Mouse (Mus musculus) spleen, postnatal 4 days (tissue): ENCODE results near the gene Rab33a.

Experiments
- DNase-seq, 2 experiments: peaks; one replicate each; pipeline ENCODE4 v3.0.0; 2022; ENCODE audit warnings: low spot score in 2 of 2

Rab33a gene

DNA sequence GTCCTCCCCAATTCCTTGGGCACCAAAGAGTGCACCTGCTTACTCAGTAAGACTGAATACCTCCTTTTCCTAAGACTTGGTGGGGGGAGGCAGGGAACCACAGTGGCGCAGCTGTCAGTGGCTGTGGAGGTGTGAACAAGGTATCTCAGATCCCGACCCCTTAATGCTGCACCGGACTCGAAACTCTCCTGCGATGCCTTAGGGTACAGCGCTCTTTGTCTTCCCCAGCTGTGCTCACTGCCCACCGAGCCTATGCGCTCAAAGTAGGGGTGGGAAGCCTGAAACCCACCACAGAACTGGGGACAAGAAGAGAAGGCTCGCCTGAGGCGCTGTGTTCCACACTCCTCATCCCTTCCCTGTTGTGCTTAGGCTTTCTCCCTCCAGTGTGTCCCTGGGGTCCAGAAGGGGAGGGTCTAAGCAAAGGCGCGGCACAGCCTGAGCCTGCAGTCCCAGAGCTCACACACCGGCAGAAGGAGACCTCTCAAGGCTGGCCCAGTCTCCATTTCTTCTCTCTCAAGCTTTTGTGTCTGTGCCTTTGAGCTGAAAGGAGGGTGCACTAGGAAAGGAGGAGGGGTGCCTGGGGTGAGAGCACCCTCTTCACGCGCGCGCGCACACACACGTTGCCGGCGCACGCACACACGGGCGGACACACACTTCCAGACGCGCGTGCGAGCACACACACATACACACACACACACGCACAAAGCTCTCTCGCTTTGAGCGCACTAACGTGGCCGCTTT is at the start of gene Rab33a:
Rab33a (plus strand) TSS at position 478 of the 741 bp plus-strand sequence.
- DNase-seq, result no peak

DNA sequence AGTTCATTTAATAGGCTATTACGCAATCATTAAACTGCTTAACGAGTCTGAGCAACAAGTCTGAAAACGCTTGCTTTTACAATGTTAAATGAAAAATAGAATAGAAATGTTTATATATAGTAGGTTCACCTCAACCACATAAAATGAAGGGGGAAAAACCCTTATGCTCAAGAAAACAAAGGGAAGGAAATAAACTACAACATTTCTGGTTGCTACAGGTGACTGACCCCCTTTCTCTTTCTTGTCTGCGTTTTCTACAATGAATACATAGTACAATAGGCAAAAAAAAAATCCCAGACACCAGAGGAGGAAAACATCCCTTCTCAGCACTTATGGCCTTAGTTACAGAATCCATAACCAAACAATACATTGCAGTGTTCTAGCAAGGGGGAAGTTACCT is 38.0 kb upstream of the Rab33a start:
- no peak for DNase-seq

DNA sequence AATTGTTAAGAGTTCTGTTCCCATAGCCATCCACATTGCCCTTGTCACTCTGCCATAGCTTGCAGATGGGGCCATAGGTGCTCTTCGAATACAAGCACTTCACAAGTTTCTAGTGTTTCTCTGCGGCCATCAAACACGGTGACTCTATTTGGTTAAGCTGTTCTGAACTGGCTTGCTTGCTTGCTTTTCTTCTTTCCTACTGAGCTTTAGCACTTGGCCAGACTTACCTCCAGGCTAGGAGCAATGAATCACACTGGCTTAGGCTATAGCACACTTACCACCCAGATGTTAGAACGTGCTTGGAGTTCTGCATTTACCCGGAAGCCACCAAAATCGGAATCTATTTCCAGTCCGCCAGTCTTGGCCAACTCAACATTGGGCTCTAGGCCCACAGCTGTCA is 37.4 kb upstream of the Rab33a start:
- no peak for DNase-seq

DNA sequence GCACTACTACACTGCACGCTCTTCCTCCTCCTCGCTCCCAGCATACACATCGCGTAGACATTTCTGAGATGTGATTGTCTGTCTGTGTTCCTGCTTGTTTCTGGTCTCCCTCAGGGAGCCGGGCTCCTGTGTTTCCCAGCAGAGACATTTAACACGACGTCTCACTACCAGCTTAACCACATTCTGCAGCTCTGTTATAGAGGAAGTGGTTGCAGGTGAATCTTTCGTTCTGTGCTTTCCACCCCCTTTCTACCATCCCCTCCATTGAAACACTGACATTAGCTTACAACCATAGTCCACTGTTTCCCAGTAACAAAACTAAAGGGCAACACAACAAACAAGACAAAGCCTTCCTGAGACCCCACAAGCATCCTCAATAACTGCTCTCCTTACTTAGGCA is 25.3 kb upstream of the Rab33a start:
- no peak for DNase-seq

DNA sequence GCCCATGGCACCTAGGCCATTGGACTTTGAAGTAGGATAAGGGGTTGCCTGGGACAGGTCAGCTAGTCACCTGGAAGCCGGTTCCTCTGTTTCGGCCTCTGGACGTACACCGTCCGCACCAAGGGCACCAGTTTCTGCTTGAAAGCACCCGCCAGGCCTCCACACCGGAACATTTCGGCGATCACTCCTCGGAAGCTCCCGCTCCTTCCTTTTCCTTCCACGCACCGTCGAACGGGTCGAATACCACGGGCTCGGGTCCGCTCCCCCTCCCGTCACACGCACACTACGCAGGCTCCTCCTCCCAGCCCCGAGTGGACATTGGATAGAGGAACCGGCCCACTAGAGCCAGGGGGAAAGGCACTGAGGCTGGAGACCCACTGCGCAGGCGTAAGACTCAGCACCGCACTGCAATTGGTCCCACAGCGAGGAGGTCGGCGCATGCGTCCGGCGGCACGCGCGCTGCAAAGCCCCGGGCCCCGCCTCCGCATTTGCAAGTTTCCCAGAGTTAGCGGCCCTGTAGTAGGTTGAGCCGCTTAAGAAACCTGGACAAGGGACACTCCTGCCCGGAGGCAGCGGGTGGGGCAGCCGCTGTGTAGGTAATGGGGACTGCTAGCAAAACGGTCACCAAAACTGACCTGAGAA is 5.8 kb upstream of the Rab33a start, which contains the start of gene Aifm1:
Aifm1 (minus strand) TSS at position 398 of the 642 bp plus-strand sequence.
- DNase-seq, result peak; percentile 90 to 93

DNA sequence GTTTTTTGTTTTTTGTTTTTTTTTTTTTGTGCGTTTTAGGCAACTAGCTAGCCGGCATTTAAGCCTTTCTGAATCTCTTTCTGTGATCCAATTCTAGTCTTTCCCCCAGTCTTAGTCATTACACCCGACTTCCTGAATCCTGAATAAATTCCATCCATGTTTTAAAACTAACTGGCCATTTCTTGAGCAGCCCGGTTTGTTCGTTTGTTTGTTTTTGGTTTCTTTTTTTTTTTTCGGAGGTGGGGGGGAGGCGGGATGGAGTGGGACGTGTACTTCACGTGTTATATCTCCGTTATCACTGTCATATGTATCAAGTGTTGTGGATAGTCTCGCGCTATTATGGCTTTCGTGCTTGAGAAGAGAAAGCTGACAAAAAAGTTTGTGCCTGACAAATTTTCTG is 5.3 kb upstream of the Rab33a start:
- DNase-seq, result no peak

DNA sequence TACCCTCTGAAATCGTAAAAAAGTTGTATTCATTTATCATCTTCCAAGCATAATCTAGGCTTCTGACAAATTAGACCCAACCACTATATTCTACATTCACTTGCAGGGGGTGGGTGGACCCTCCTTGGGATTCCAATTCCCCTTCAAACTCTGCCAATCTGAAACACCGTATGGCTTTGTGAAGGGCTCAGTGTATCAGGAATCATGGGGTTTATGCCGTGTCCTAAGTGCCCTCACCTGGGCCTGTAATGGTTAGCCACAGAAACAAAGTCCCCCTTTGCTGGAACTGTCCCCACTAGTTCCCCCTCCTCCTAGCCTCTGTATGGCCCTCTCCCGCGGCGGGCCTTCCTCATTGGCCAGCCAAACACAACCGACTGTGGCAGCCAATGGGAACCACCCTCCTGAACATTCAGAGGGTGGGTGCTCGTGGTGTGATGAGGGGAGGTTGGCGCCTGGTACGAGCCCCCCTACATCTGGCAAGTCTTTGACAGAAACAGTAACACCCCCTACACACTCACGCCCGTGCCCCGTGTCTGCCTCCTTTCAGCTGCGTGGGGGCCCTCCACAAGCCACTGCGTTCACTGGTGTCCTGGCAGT is 776 bp upstream of the Rab33a start:
- no peak for DNase-seq

DNA sequence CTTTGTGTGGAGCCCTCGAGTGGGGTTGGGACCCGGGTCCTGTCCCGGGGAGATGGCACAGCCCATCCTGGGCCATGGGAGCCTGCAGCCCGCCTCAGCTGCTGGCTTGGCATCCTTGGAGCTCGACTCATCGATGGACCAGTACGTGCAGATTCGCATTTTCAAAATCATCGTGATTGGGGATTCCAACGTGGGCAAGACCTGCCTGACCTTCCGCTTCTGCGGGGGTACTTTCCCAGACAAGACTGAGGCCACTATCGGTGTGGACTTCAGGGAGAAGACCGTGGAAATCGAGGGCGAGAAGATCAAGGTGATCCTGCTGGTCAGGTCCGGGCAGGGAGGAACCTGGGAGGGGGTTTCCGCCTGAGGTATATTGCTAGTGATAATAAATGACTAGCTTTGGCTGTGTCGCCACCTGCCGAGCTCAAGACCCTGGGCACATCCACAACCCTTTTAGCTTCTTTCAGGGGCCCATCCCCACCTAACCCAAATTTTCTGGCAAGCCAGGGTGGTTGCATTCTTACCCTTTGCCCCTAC is 532 bp downstream of the Rab33a start:
- no peak for DNase-seq

DNA sequence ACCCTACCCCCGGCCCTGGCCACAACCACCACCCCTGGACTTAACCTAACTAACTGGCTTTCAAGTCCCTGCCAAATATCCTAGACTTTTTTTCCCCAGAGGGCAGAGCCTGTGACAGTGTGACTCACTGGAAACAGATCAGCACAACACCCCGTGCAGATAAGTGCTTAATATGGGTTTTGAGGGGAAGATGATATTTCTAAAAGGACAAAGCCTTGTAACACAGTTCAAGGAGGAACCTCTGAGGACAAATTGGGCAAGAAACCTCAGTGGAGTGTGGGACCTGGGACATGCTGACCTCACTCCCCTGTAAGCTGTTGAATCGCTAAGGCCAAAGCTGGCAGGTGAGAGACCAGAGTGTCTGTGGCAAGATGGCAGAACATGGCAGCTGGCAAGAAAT is 2.6 kb downstream of the Rab33a start:
- no peak for DNase-seq

DNA sequence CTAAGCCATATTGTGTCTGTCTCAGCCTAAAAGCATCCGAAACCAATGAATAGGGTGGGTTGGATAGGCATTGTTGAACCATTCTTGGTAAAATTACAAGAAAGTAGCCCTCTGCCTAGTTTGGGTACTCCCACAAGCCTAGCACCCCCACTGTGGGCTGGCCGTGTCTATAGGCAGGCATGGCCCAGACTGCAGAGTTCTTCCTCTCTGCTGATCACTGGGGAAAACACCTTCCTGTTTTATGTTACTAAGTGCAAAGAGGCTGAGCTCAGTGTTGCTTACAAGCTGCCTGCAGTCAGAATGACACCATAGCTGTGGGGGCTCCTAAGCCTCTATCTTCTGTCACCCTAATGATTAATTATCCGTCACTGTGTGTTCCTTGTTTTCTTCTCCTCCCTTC is 4.4 kb downstream of the Rab33a start:
- DNase-seq, result no peak

DNA sequence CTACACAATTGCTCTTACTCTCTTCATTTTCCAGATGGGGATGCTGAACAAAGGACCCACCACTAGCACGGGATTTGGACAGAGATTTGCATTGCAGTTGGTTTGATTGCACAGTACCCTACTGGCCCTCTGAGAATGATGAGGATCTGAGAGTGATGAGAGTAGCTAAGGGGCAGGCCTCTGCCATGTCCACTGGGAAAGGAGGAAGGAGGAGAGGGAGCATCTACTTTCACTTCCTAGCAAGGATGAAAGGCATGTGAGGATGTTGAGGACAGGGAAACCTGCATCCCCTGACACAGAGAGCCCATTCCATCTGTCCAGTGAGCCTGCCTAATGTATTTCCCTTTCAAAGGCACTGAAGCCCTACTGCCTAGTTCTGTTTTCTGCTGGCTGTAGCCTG is 6.2 kb downstream of the Rab33a start:
- DNase-seq, result no peak

DNA sequence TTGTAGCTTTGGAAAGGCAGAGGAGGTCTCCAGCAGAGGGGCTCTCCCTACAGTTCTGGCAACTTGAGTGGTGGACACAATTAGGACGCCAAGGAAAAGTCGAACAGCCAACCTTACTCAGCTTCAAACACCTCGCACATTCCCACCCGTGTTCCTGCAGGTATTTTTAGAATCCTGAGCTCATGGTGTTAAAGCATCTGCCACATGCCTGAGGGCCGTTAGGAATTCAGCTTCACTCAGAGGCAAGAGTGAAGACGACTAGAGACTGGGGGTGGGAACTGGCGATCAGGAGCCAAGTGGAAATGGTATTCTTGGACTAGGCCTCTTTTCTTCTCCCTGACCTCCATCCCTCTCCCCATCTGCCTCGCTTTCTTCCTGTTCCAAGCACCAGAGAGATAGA is 6.8 kb downstream of the Rab33a start:
- DNase-seq, result no peak

DNA sequence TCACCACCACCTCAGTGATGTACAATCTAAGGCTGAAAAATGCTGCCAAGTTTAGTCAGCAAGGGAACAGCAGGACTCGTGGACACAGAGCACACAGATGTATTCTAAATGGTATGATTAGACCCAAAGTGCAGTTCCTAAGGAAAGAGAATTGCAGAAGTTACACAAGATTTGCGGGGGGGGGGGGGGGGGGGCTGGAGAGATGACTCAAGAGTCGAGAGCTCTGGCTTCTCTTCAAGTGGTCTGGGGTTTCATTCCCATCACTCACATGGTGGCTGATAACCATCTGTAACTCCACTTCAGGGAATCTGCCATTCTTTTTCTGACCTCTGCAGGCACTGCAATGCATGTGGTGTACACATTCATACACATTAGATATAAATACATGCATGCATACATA is 7.3 kb downstream of the Rab33a start:
- no peak for DNase-seq

DNA sequence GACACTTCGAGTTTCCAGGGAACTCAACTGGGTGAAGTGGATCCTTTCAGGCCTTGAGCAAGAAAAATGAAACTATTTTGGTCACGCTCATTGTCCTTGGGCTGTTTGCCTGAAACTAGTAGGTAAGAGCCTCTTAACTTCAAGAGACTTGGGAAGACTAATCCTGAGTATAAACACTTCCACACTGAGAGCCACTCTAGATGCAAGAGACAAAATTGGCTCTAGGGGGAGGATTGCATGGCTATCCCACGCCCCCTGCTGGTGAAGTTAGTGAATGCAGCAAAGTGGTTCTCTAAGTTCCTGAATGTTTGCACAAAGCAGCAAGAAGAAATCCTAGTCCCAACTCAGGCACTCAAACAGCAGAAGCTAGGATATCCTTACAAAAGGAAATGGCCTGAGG is 13.1 kb downstream of the Rab33a start:
- peak; percentile 54 to 86 for DNase-seq
